Mouse (Mus musculus): ENCODE measurements at regions not wholly inside any gene's neighbourhood (a gene's known extent, or its start where the extent isn't known, plus 50 kb on each side); places are given as distances from the start of the nearest gene placed in this dataset.

GRCm38 (mm10) chr9:63087195-63087594 is 61.6 kb downstream of the Skor1 start:
- Histone ChIP-seq H3K27ac (ENCODE audit: insufficient read depth, low read depth, low read length) (no peak overlapping the region), H3K4me1 (ENCODE audit: control insufficient read depth, insufficient read depth, low read length) (peaks cover 13% of the 10 kb centered on the region; the same call in 1 of the 2 replicates), H3K36me3 (ENCODE audit: control insufficient read depth, insufficient read depth, low read length) (no peaks in the 10 kb centered on the region), H3K4me3 (ENCODE audit: insufficient read depth, low read depth, low read length) (no peak overlapping the region), H3K27me3 (replicated peaks; ENCODE audit: control insufficient read depth, insufficient read depth, low read length) (no peaks in the 10 kb centered on the region)
- WGBS = 66% methylated on average over 4 of the region's 4 CpGs
- DNase-seq = no peak
- TF ChIP-seq CTCF (conservative IDR thresholded peaks at IDR 0.05; ENCODE audit: insufficient read depth, insufficient read length, low read depth, low read length) (no peak), POLR2A (IDR thresholded peaks at IDR 0.05; ENCODE audit: low read depth, low read length) (no peak)

GRCm38 (mm10) chr9:63086671-63087070 is 62.1 kb downstream of the Skor1 start:
- H3K27me3 ChIP-seq (replicated peaks; ENCODE audit: control insufficient read depth, insufficient read depth, low read length) = no peaks in the 10 kb centered on the region
- peaks cover 13% of the 10 kb centered on the region; the same call in 1 of the 2 replicates for H3K4me1 ChIP-seq (ENCODE audit: control insufficient read depth, insufficient read depth, low read length)
- no peak for TF ChIP-seq POLR2A (IDR thresholded peaks at IDR 0.05; ENCODE audit: low read depth, low read length)
- TF ChIP-seq CTCF (conservative IDR thresholded peaks at IDR 0.05; ENCODE audit: insufficient read depth, insufficient read length, low read depth, low read length) = no peak
- H3K36me3 ChIP-seq (ENCODE audit: control insufficient read depth, insufficient read depth, low read length) = no peaks in the 10 kb centered on the region
- H3K27ac ChIP-seq (ENCODE audit: insufficient read depth, low read depth, low read length) = no peak overlapping the region
- no peak overlapping the region for H3K4me3 ChIP-seq (ENCODE audit: insufficient read depth, low read depth, low read length)
- 66% methylated on average over 1 of the region's 1 CpGs for WGBS
- no peak for DNase-seq

GRCm38 (mm10) chr9:63082830-63083229 is 65.9 kb downstream of the Skor1 start:
- H3K27ac ChIP-seq (ENCODE audit: insufficient read depth, low read depth, low read length) = no peak overlapping the region
- no peak overlapping the region for H3K4me3 ChIP-seq (ENCODE audit: insufficient read depth, low read depth, low read length)
- no peak for DNase-seq
- H3K36me3 ChIP-seq (ENCODE audit: control insufficient read depth, insufficient read depth, low read length) = no peaks in the 10 kb centered on the region
- no peak; the same call in 1 of the 2 replicates for TF ChIP-seq CTCF (conservative IDR thresholded peaks at IDR 0.05; ENCODE audit: insufficient read depth, insufficient read length, low read depth, low read length)
- no peak for TF ChIP-seq POLR2A (IDR thresholded peaks at IDR 0.05; ENCODE audit: low read depth, low read length)
- no peaks in the 10 kb centered on the region for H3K27me3 ChIP-seq (replicated peaks; ENCODE audit: control insufficient read depth, insufficient read depth, low read length)
- WGBS = 85% methylated on average over 7 of the region's 7 CpGs
- no peaks in the 10 kb centered on the region for H3K4me1 ChIP-seq (ENCODE audit: control insufficient read depth, insufficient read depth, low read length)

DNA sequence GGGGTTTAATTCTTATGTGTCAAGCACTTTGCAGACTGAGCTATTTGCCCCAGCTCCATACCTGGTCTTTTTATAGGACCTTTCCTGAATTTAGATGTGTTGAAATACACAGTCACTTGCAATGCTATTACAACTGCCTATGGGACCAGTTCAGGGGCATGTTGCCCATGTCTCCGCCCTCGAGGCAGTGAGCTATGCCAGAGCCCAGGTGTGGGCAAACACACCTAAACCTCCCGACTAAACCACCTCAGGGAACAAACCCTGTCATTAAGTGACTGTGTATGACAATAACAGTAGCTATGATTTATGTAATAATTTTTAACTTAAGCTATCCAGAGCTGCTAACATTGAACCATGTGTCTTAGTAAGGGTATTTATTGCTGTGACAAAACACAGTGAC is 66.5 kb downstream of the Skor1 start:
- no peak for TF ChIP-seq POLR2A (IDR thresholded peaks at IDR 0.05; ENCODE audit: low read depth, low read length)
- no peak for TF ChIP-seq CTCF (conservative IDR thresholded peaks at IDR 0.05; ENCODE audit: insufficient read depth, insufficient read length, low read depth, low read length)
- H3K4me1 ChIP-seq (ENCODE audit: control insufficient read depth, insufficient read depth, low read length) = no peaks in the 10 kb centered on the region
- H3K27ac ChIP-seq (ENCODE audit: insufficient read depth, low read depth, low read length) = no peak overlapping the region
- H3K4me3 ChIP-seq (ENCODE audit: insufficient read depth, low read depth, low read length) = no peak overlapping the region
- H3K36me3 ChIP-seq (ENCODE audit: control insufficient read depth, insufficient read depth, low read length) = no peaks in the 10 kb centered on the region
- no peaks in the 10 kb centered on the region for H3K27me3 ChIP-seq (replicated peaks; ENCODE audit: control insufficient read depth, insufficient read depth, low read length)
- 84% methylated on average over 3 of the region's 3 CpGs for WGBS
- no peak for DNase-seq

DNA sequence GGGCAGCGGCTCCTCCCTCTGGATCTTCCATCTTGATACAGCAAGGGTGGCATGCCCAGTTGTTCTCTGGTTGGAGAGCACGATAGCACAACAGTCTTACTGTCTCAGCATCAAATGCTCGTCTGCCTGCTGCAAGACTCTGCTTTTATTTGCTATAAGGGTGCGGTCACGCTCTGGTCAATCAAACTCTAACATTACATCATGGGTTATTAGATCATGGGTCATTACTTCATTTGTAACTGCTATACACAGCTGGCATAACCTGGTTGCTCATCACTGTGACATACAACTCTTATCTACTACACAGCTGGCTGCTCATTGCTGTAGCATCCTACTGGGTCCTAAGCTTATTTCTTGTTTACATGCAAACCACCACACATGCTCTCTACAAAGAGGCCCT is 68.4 kb downstream of the Skor1 start:
- no peak overlapping the region for H3K4me3 ChIP-seq (ENCODE audit: insufficient read depth, low read depth, low read length)
- H3K27me3 ChIP-seq (replicated peaks; ENCODE audit: control insufficient read depth, insufficient read depth, low read length) = no peaks in the 10 kb centered on the region
- H3K27ac ChIP-seq (ENCODE audit: insufficient read depth, low read depth, low read length) = no peak overlapping the region
- no peaks in the 10 kb centered on the region for H3K4me1 ChIP-seq (ENCODE audit: control insufficient read depth, insufficient read depth, low read length)
- no peak for DNase-seq
- no peaks in the 10 kb centered on the region for H3K36me3 ChIP-seq (ENCODE audit: control insufficient read depth, insufficient read depth, low read length)
- 95% methylated on average over 5 of the region's 5 CpGs for WGBS
- TF ChIP-seq POLR2A (IDR thresholded peaks at IDR 0.05; ENCODE audit: low read depth, low read length) = no peak
- no peak for TF ChIP-seq CTCF (conservative IDR thresholded peaks at IDR 0.05; ENCODE audit: insufficient read depth, insufficient read length, low read depth, low read length)

DNA sequence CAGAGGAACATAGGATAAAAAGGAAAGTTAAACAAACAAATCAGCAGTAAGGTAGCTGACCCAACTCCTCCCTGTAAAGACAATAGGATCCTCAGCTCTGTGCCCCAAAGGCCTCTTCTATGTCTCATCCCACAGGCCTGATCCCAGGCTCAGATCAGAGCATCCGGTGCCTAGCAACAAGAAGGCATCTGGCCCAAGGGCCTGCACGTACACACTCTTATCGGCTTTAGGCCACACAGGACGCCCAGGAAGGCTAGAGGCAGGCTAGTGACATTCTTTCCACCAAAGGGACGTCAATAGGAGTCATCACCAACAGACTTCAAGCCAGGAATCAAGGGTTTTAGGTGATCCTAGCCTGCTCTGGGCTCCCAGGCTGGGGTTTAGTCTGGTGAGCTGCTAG is 73.5 kb downstream of the Skor1 start:
- DNase-seq = no peak
- no peak overlapping the region for H3K4me3 ChIP-seq (ENCODE audit: insufficient read depth, low read depth, low read length)
- H3K36me3 ChIP-seq (ENCODE audit: control insufficient read depth, insufficient read depth, low read length) = no peaks in the 10 kb centered on the region
- no peaks in the 10 kb centered on the region for H3K27me3 ChIP-seq (replicated peaks; ENCODE audit: control insufficient read depth, insufficient read depth, low read length)
- H3K27ac ChIP-seq (ENCODE audit: insufficient read depth, low read depth, low read length) = no peak overlapping the region
- no peaks in the 10 kb centered on the region for H3K4me1 ChIP-seq (ENCODE audit: control insufficient read depth, insufficient read depth, low read length)
- 85% methylated on average over 5 of the region's 5 CpGs for WGBS
- TF ChIP-seq CTCF (conservative IDR thresholded peaks at IDR 0.05; ENCODE audit: insufficient read depth, insufficient read length, low read depth, low read length) (no peak), POLR2A (IDR thresholded peaks at IDR 0.05; ENCODE audit: low read depth, low read length) (no peak)

GRCm38 (mm10) chr9:63074803-63075202 is 74.0 kb downstream of the Skor1 start:
- Histone ChIP-seq H3K4me1 (ENCODE audit: control insufficient read depth, insufficient read depth, low read length) (no peaks in the 10 kb centered on the region), H3K4me3 (ENCODE audit: insufficient read depth, low read depth, low read length) (no peak overlapping the region), H3K36me3 (ENCODE audit: control insufficient read depth, insufficient read depth, low read length) (no peaks in the 10 kb centered on the region), H3K27ac (ENCODE audit: insufficient read depth, low read depth, low read length) (no peak overlapping the region), H3K27me3 (replicated peaks; ENCODE audit: control insufficient read depth, insufficient read depth, low read length) (no peaks in the 10 kb centered on the region)
- DNase-seq = no peak
- WGBS = 54% methylated on average over 7 of the region's 7 CpGs
- TF ChIP-seq CTCF (conservative IDR thresholded peaks at IDR 0.05; ENCODE audit: insufficient read depth, insufficient read length, low read depth, low read length) (no peak), POLR2A (IDR thresholded peaks at IDR 0.05; ENCODE audit: low read depth, low read length) (no peak)
